Mouse (Mus musculus): ENCODE measurements around the gene Pex6. TPM values are rescaled to one million over a fixed set of nuclear protein-coding genes. Genes with fewer than 3 reads are reported as not detected.

Pex6 gene
- 19.0 and 22.6 TPM in 2 replicates for total RNA-seq (2014; fragmentation: Nextera tagmentation)
- 7.5 and 11.7 TPM in 2 replicates for total RNA-seq (2017)

DNA sequence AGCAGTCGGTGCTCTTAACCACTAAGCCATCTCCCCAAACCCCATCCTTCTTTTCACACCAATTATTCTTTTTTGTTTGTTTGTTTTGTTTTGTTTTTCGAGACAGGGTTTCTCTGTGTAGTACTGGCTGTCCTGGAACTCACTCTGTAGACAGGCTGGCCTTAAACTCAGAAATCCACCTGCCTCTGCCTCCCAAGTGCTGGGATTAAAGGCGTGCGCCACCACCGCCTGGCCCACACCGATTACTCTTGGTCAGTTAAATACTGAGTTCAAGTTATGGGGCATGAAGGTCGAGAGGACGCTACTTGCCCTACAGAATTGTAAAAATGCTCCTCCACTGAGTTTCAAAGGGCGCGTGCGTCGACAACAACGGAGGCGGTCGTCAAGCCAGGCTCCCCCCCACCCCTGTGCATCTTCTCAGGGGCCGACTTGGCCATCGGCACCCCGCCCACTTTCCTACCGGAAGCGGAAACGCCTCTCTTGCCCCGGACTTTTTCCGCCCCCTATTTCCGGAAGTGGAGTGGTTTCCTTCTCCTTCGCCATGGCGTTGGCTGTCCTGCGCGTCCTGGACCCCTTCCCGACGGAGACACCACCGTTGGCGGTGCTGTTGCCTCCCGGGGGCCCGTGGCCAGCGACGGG lies at the start of gene Pex6:
Gene Pex6 (plus strand): TSS at position 505 of the 639 bp plus-strand sequence.
- ATAC-seq (replicated peaks; ENCODE audit: low FRiP score, low TSS enrichment, poor library complexity, severe bottlenecking): peak; percentile 92

DNA sequence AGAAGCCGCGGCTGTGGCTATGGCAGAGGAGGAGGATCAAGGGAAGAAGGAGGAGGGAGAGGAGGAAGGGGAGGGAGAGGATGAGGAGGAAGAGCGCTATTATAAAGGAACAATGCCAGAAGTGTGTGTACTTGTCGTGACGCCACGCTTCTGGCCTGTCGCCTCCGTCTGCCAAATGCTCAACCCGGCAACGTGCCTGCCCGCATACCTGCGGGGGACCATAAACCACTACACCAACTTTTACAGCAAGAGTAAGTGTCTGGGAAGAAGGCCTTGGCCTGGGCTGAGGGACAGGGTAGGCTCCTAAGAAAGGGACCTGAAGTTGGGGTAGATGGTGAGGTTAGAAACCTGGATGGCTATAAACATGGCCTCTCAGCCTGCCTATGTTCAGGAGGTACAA lies 49.3 kb upstream of the Pex6 start:
- ATAC-seq (replicated peaks; ENCODE audit: low FRiP score, low TSS enrichment, poor library complexity, severe bottlenecking): no peak

- ATAC-seq (replicated peaks; ENCODE audit: low FRiP score, low TSS enrichment, poor library complexity, severe bottlenecking): no peak
Measured at GRCm38 (mm10) chr17:46662730-46663129, 48.5 kb upstream of the Pex6 start.

DNA sequence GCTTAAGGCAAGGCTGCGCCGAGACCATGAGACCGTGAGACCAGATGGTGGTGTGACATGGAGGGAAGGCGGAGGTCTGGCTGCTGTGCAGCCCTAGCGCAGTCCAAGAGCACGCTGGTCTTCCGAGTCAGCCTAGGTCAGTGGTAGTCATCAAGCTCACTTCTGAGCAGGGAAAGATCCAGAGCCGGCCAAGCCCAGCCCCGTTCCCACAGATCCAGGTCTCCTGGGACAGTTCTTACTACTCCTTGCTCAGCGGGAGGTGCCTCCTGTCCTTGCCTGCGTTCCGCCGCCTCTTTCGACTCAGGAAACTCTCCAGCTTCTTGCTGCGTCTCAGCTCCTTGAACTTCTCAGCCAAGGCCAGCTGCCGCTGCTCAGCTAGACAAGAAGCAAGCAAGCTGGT lies 43.6 kb upstream of the Pex6 start:
- ATAC-seq (replicated peaks; ENCODE audit: low FRiP score, low TSS enrichment, poor library complexity, severe bottlenecking): no peak

DNA sequence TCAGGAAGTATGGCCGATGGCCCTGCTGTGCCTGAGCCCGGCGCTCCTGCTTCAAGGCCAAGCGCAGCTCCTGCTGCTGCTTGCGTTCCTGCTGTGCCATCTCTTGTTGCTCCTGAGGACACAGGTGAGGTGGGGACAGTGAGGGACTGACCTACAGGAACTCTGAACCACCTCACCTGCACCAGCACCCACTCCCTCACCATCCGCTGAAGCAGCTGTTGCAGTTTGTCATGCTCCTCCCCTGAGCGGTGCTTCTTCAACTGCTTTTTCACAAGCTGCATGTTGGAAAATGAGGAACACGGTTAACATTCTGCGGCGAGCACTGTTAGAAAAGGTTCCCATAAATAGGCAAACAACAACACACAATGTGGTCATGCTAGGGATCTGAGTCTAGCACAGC lies 41.4 kb upstream of the Pex6 start:
- no peak for ATAC-seq (replicated peaks; ENCODE audit: low FRiP score, low TSS enrichment, poor library complexity, severe bottlenecking)

DNA sequence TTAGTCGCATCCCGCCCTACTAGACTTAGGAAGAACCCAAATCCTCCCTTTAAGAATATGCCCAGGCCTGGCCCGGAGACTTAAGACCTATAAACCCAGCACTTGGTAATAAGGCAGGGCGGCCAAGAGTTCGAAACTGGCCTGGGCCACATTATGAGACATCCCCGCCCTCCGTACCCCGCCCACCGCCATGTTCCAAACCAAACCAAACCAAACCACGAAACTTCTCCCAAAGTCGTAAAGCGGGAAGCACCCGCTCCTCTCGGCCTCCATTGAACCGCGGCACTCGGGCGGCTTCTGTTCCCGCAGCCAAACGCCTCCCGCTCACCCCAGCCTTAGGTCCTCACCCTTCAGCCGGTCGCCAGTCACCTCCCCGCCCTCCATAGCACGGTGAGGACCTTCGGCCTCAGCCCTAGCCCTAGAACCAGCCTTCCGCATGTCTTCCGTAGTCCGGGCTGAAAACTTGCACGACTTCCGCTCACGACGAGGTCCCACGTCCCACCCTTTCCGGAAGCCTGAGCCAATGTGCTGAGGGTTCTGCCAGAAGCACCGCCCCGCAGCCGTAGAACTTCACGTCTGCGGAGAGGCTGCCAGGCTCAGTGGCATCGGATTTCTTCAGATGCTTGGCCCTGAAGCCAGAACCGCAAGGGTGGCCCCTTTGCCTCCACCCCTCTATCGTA lies 37.3 kb upstream of the Pex6 start, which contains the start of gene Rrp36:
Gene Rrp36 (minus strand): TSS at position 503 of the 680 bp plus-strand sequence.
- peak; percentile 98 for ATAC-seq (replicated peaks; ENCODE audit: low FRiP score, low TSS enrichment, poor library complexity, severe bottlenecking)

GRCm38 (mm10) chr17:46674530-46675283 lies 36.6 kb upstream of the Pex6 start:
- peak; percentile 11; the same call in 1 of the 2 replicates for ATAC-seq (replicated peaks; ENCODE audit: low FRiP score, low TSS enrichment, poor library complexity, severe bottlenecking)

DNA sequence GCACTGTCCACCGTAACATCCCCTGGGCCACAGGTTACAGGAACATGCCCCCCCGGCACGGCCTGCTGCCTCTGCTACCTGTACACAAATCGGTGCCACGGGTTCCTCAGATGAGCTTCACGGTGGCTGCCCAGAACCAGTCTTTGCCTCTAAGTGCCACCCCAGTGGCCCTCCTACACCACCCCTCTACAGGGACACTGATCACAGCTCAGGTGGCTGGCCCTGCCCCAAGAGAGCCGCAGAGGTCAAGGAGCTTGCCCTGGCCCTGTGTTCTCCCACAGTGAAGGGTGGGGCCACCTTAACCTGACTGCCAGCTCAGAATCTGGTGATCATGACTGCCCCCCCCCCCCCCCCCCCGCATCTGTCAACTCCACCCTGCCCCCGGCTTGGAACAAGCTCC lies 32.8 kb upstream of the Pex6 start, which contains the start of gene Mea1:
Gene Mea1 (plus strand): TSS at position 378 of the 400 bp plus-strand sequence.
- no peak for ATAC-seq (replicated peaks; ENCODE audit: low FRiP score, low TSS enrichment, poor library complexity, severe bottlenecking)

GRCm38 (mm10) chr17:46678911-46679310 lies 32.4 kb upstream of the Pex6 start:
- no peak for ATAC-seq (replicated peaks; ENCODE audit: low FRiP score, low TSS enrichment, poor library complexity, severe bottlenecking)

GRCm38 (mm10) chr17:46679843-46680759 lies 31.2 kb upstream of the Pex6 start:
- no peak for ATAC-seq (replicated peaks; ENCODE audit: low FRiP score, low TSS enrichment, poor library complexity, severe bottlenecking)

GRCm38 (mm10) chr17:46680760-46681373 lies 30.4 kb upstream of the Pex6 start, which contains the start of gene Klhdc3:
Gene Klhdc3, minus strand, starts transcription at chr17:46680914.
- ATAC-seq (replicated peaks; ENCODE audit: low FRiP score, low TSS enrichment, poor library complexity, severe bottlenecking): peak; percentile 95

DNA sequence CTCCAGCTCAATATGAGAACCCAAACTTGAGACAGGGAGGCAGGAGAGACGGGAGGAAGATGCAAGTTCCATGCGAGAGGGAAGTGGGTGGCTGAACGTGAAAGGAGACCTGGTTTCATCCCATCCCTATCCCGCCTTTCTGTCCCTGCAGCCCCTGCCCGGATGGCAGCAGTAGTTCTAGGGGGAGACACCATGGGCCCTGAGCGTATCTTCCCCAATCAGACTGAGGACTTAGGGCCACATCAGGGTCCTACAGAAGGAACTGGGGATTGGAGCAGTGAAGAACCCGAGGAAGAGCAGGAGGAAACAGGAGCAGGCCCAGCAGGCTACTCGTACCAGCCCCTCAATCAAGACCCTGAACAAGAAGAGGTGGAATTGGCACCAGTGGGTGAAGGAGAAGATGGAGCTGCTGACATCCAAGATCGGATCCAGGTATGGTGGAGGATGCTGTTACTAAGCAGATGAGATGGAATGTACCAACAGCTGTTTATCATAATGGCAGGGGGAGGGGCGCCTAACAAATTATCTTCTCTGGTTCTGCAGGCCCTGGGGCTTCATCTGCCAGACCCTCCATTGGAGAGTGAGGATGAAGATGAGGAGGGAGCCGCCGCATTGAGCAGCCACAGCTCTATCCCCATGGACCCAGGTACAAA lies 29.7 kb upstream of the Pex6 start:
- ATAC-seq (replicated peaks; ENCODE audit: low FRiP score, low TSS enrichment, poor library complexity, severe bottlenecking): no peak

DNA sequence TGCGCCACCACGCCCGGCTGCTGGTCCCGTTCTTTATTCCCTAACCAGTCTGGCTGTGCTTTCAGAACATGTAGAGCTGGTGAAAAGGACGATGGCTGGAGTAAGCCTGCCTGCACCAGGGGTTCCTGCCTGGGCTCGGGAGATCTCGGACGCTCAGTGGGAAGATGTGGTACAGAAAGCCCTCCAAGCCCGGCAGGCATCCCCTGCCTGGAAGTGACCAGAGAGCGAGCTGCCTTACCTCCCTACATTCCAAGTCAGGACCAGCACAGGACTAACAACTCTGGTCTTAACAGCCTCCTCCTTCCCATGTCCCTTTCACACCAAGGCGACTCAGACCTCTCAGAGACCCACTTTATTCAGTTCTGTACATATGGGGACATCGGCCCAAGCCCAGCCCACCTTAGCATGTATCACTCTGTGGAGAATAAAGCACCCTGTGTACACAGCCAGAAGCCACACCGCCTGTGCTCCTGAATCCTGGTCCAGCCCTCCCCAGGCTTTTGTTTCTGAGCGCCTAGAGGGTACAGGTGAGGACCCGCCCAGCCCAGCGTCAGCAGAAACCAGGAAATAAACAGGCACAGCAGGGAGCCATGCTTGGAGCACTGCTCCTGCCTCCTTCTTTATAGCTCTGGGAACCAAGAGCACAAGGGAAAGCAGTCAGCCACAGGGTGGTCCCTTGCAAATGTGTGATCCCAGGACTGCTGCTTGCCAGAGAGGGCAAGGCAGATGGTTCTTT lies 28.4 kb upstream of the Pex6 start:
- ATAC-seq (replicated peaks; ENCODE audit: low FRiP score, low TSS enrichment, poor library complexity, severe bottlenecking): no peak

GRCm38 (mm10) chr17:46685913-46686312 lies 25.4 kb upstream of the Pex6 start:
- ATAC-seq (replicated peaks; ENCODE audit: low FRiP score, low TSS enrichment, poor library complexity, severe bottlenecking): no peak

- peak; percentile 92 for ATAC-seq (replicated peaks; ENCODE audit: low FRiP score, low TSS enrichment, poor library complexity, severe bottlenecking)
Measured at GRCm38 (mm10) chr17:46690665-46691064, 20.6 kb upstream of the Pex6 start.

- ATAC-seq (replicated peaks; ENCODE audit: low FRiP score, low TSS enrichment, poor library complexity, severe bottlenecking): no peak
Measured at GRCm38 (mm10) chr17:46691390-46691789, 19.9 kb upstream of the Pex6 start.

DNA sequence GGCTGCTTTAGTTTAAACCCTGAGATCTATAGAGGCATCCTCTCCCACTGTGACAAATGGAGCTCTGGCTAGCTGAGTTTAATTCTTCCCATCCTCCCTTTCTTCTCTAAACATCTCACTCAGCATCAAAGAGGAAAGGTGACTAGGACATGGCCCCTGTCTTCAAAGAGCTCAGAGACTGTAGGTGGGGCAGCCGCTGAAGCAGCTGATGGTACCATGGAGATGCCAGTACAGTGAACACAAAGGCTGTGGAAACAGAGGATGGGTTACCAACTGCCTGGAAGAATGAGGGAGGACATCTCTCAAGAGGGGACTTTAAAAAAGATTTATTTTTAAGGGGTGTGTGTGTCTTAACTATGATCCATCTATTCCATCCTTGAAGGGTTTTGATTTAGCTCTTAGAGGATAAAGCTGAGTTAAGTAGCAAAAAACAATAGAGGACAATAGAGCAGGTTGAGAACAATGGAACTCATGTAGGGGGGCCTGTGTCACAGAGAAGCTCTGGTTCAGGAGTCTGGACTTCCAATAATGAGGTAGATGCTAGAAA lies 16.7 kb upstream of the Pex6 start:
- ATAC-seq (replicated peaks; ENCODE audit: low FRiP score, low TSS enrichment, poor library complexity, severe bottlenecking): no peak
